Mouse (Mus musculus) testis, adult 2 months (tissue): Measurements from ENCODE around the gene Crtc3.

Experiments
- CTCF ChIP-seq: fragments of 200-500 bp; IDR thresholded peaks from 2 replicates; pipeline ENCODE4 v1.5.1; 2012; ENCODE audit warnings: low read depth, mild to moderate bottlenecking, inconsistent platforms, low read length, moderate library complexity; ENCODE audit not compliant: control insufficient read depth, insufficient read depth, insufficient replicate concordance
- POLR2A ChIP-seq: fragments of 200-500 bp; IDR thresholded peaks from 2 replicates; pipeline ENCODE4 v1.6.1; 2012; ENCODE audit warnings: low read depth, mild to moderate bottlenecking, inconsistent platforms, low read length, moderate library complexity; ENCODE audit not compliant: control insufficient read depth

- TF ChIP-seq POLR2A (no peak), CTCF (no peak)
Observed at GRCm38 (mm10) chr7:80625841-80626240, 62.8 kb downstream of the Crtc3 start.
